Comparison of ENCODE assay signal across 16 mouse cellular contexts in the genomic region with DNA sequence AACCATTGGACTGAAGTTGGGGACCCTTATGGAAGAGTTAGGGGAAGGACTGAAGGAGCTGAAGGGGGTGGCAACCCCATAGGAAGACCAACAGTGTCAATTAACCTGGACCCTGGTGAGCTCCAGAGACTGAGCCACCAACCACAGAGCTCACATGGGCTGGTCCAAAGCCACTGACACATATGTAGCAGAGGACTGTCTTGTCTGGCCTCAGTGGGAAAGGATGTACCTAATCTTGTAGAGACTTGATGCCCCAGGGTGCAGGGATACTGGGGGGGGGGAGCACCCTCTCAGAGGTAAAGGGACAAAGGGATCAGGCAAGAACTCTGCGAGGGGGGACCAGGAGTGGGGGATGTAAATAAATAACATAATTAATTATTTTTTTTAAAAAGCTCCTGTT.
"Had no signal": no experiment of that assay in that cellular context is flagged by ENCODE, and none has a peak within 500 bp of the region (broad histone marks: within the 10 kb centered on the region; RNA-seq: fewer than 3 reads in every experiment).

No protein-coding gene starts in this region.

- H3K9me3 ChIP-seq: neural tube, embryonic 12.5 days; neural tube, embryonic 13.5 days; neural tube, embryonic 15.5 days; stomach, embryonic 15.5 days had no signal

- H3K9ac ChIP-seq: neural tube, embryonic 12.5 days; neural tube, embryonic 13.5 days; neural tube, embryonic 15.5 days; stomach, embryonic 15.5 days had no signal

- H3K4me2 ChIP-seq: neural tube, embryonic 12.5 days; neural tube, embryonic 13.5 days; neural tube, embryonic 15.5 days; stomach, embryonic 15.5 days had no signal

- H3K4me1 ChIP-seq: neural tube, embryonic 12.5 days had no signal

- H3K27ac ChIP-seq: neural tube, embryonic 12.5 days; neural tube, embryonic 13.5 days; neural tube, embryonic 15.5 days; stomach, embryonic 15.5 days had no signal

- DNase-seq: retina, postnatal 1 day; right cerebral cortex, adult 18-20 months; right cerebral cortex, postnatal 14 days; right cerebral cortex, postnatal 25 days; right cerebral cortex, postnatal 4 days; spleen, adult 18-20 months; thymus, adult 18-20 months; thymus, adult 2 months; thymus, postnatal 14 days; thymus, postnatal 25 days; thymus, postnatal 36 days; thymus, postnatal 4 days had no signal

- H3K36me3 ChIP-seq: neural tube, embryonic 12.5 days; neural tube, embryonic 13.5 days; neural tube, embryonic 15.5 days; stomach, embryonic 15.5 days had no signal

- H3K27me3 ChIP-seq: neural tube, embryonic 12.5 days; neural tube, embryonic 13.5 days; neural tube, embryonic 15.5 days; stomach, embryonic 15.5 days had no signal

- H3K4me3 ChIP-seq: neural tube, embryonic 12.5 days; neural tube, embryonic 13.5 days; neural tube, embryonic 15.5 days; stomach, embryonic 15.5 days had no signal
